Mouse (Mus musculus) liver, adult 2 months (tissue): ENCODE measurements around the gene Hamp.

Experiments
- CTCF ChIP-seq: fragments of 200-500 bp; IDR thresholded peaks from 2 replicates; pipeline ENCODE4 v1.5.1; 2011; ENCODE audit warnings: low read depth, low read length, control low read depth
- POLR2A ChIP-seq: fragments of 200-500 bp; IDR thresholded peaks from 2 replicates; pipeline ENCODE4 v1.6.1; 2011; ENCODE audit warnings: low read length, control low read depth; ENCODE audit not compliant: insufficient read depth; ENCODE audit errors: extremely low read depth

DNA sequence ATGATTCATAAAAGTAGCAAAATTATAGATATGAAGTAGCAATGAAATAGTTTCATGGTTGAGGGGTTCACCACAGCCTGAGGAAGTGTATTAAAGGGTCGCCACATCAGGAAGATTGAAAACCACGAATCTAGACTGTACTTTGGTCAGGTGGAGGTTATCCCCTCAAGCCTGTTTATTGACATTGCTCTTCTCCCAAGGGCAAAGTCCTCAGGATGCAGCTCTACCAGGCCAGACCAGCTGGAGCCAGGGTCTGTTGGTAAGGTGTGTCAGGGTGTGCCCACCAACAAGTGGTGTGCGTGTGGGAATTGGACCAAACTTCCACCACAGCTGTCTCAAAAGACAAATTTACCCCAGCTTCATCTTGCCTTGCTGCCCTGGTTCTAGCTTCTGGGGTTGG lies 48.6 kb downstream of the Hamp start:
- no peak for TF ChIP-seq CTCF
- no peak for TF ChIP-seq POLR2A
